Mouse (Mus musculus): ENCODE measurements around the gene Abhd16a. TPM values are rescaled to one million over a fixed set of nuclear protein-coding genes. Genes with fewer than 3 reads are reported as not detected.
A peak's percentile ranks its signal among the peaks of the same experiment; 100 is the strongest.

Gene Abhd16a
- polyA plus RNA-seq, 1 experiment: 31.8 TPM

- Histone ChIP-seq H3K27ac (ENCODE audit: insufficient read depth, low read length) (peak overlapping the region; percentile 80), H3K4me3 (ENCODE audit: insufficient read depth, low read length) (peak overlapping the region; percentile 59), H3K4me1 (ENCODE audit: control insufficient read depth, insufficient read depth, low read length) (no peaks in the 10 kb centered on the region)
- TF ChIP-seq POLR2A (IDR thresholded peaks at IDR 0.05; ENCODE audit: low read depth, low read length): no peak; the same call in 1 of the 2 replicates
- TF ChIP-seq CTCF (IDR thresholded peaks at IDR 0.05; ENCODE audit: borderline replicate concordance, insufficient read depth, low read length): no peak
Observed at GRCm38 (mm10) chr17:35135591-35136320, 46.7 kb downstream of the Abhd16a start.

GRCm38 (mm10) chr17:35139269-35139668 lies 50.2 kb downstream of the Abhd16a start:
- H3K4me3 ChIP-seq (ENCODE audit: insufficient read depth, low read length): no peak overlapping the region
- TF ChIP-seq CTCF (IDR thresholded peaks at IDR 0.05; ENCODE audit: borderline replicate concordance, insufficient read depth, low read length) (no peak), POLR2A (IDR thresholded peaks at IDR 0.05; ENCODE audit: low read depth, low read length) (no peak)
- H3K27ac ChIP-seq (ENCODE audit: insufficient read depth, low read length): no peak overlapping the region
- H3K4me1 ChIP-seq (ENCODE audit: control insufficient read depth, insufficient read depth, low read length): no peaks in the 10 kb centered on the region

GRCm38 (mm10) chr17:35140490-35140996 lies 51.5 kb downstream of the Abhd16a start:
- Histone ChIP-seq H3K4me1 (ENCODE audit: control insufficient read depth, insufficient read depth, low read length) (no peaks in the 10 kb centered on the region), H3K4me3 (ENCODE audit: insufficient read depth, low read length) (no peak overlapping the region), H3K27ac (ENCODE audit: insufficient read depth, low read length) (no peak overlapping the region)
- TF ChIP-seq POLR2A (IDR thresholded peaks at IDR 0.05; ENCODE audit: low read depth, low read length): no peak
- no peak for TF ChIP-seq CTCF (IDR thresholded peaks at IDR 0.05; ENCODE audit: borderline replicate concordance, insufficient read depth, low read length)

GRCm38 (mm10) chr17:35141971-35142370 lies 52.9 kb downstream of the Abhd16a start:
- no peak for TF ChIP-seq CTCF (IDR thresholded peaks at IDR 0.05; ENCODE audit: borderline replicate concordance, insufficient read depth, low read length)
- no peak for TF ChIP-seq POLR2A (IDR thresholded peaks at IDR 0.05; ENCODE audit: low read depth, low read length)

GRCm38 (mm10) chr17:35146139-35146538 lies 57.1 kb downstream of the Abhd16a start:
- no peak overlapping the region for H3K4me3 ChIP-seq (ENCODE audit: insufficient read depth, low read length)
- H3K27ac ChIP-seq (ENCODE audit: insufficient read depth, low read length): no peak overlapping the region
- TF ChIP-seq CTCF (IDR thresholded peaks at IDR 0.05; ENCODE audit: borderline replicate concordance, insufficient read depth, low read length) (no peak), POLR2A (IDR thresholded peaks at IDR 0.05; ENCODE audit: low read depth, low read length) (no peak)
- H3K4me1 ChIP-seq (ENCODE audit: control insufficient read depth, insufficient read depth, low read length): no peaks in the 10 kb centered on the region

More at GRCm38 (mm10) chr17:35141971-35142370, 52.9 kb downstream of the Abhd16a start:
- H3K27ac ChIP-seq (ENCODE audit: insufficient read depth, low read length): no peak overlapping the region
- no peak overlapping the region for H3K4me3 ChIP-seq (ENCODE audit: insufficient read depth, low read length)
- no peaks in the 10 kb centered on the region for H3K4me1 ChIP-seq (ENCODE audit: control insufficient read depth, insufficient read depth, low read length)

- TF ChIP-seq POLR2A (IDR thresholded peaks at IDR 0.05; ENCODE audit: low read depth, low read length) (no peak), CTCF (IDR thresholded peaks at IDR 0.05; ENCODE audit: borderline replicate concordance, insufficient read depth, low read length) (no peak)
- H3K27ac ChIP-seq (ENCODE audit: insufficient read depth, low read length): no peak overlapping the region
- H3K4me3 ChIP-seq (ENCODE audit: insufficient read depth, low read length): no peak overlapping the region
- no peaks in the 10 kb centered on the region for H3K4me1 ChIP-seq (ENCODE audit: control insufficient read depth, insufficient read depth, low read length)
Observed at GRCm38 (mm10) chr17:35147348-35147747, 58.3 kb downstream of the Abhd16a start.

- no peak overlapping the region for H3K4me3 ChIP-seq (ENCODE audit: insufficient read depth, low read length)
- H3K4me1 ChIP-seq (ENCODE audit: control insufficient read depth, insufficient read depth, low read length): no peaks in the 10 kb centered on the region
- no peak overlapping the region for H3K27ac ChIP-seq (ENCODE audit: insufficient read depth, low read length)
- no peak for TF ChIP-seq POLR2A (IDR thresholded peaks at IDR 0.05; ENCODE audit: low read depth, low read length)
- no peak for TF ChIP-seq CTCF (IDR thresholded peaks at IDR 0.05; ENCODE audit: borderline replicate concordance, insufficient read depth, low read length)
Observed at GRCm38 (mm10) chr17:35147922-35148639, 59.0 kb downstream of the Abhd16a start.

GRCm38 (mm10) chr17:35152121-35152520 lies 63.1 kb downstream of the Abhd16a start:
- Histone ChIP-seq H3K27ac (ENCODE audit: insufficient read depth, low read length) (no peak overlapping the region), H3K4me3 (ENCODE audit: insufficient read depth, low read length) (no peak overlapping the region), H3K4me1 (ENCODE audit: control insufficient read depth, insufficient read depth, low read length) (no peaks in the 10 kb centered on the region; the same call in 1 of the 2 replicates)
- TF ChIP-seq POLR2A (IDR thresholded peaks at IDR 0.05; ENCODE audit: low read depth, low read length) (no peak), CTCF (IDR thresholded peaks at IDR 0.05; ENCODE audit: borderline replicate concordance, insufficient read depth, low read length) (no peak)

Other genes starting within 250 kb of the Abhd16a start
- 25.6 and 27.7 TPM in 2 replicates for gene Skiv2l, start 239.1 kb upstream of the Abhd16a start, polyA plus RNA-seq (2011; ENCODE audit: insufficient read length, low read depth, missing spikeins)
- 31.5 and 34.7 TPM in 2 replicates for gene Nelfe, start 238.9 kb upstream of the Abhd16a start, polyA plus RNA-seq (2011; ENCODE audit: insufficient read length, low read depth, missing spikeins)
- 0.26 TPM in 1 of 2 replicates, not detected in the other for gene Cfb, start 226.7 kb upstream of the Abhd16a start, polyA plus RNA-seq (2011; ENCODE audit: insufficient read length, low read depth, missing spikeins)
- gene Zbtb12, start 209.8 kb upstream of the Abhd16a start, polyA plus RNA-seq (2011; ENCODE audit: insufficient read length, low read depth, missing spikeins): 12.3 and 16.2 TPM in 2 replicates
- 0.58 TPM in 1 of 2 replicates, not detected in the other for gene Gm20547, start 207.2 kb upstream of the Abhd16a start, polyA plus RNA-seq (2011; ENCODE audit: insufficient read length, low read depth, missing spikeins)
- 3.0 and 6.6 TPM in 2 replicates for gene C2, start 191.0 kb upstream of the Abhd16a start, polyA plus RNA-seq (2011; ENCODE audit: insufficient read length, low read depth, missing spikeins)
- 84.7 and 94.2 TPM in 2 replicates for gene Ehmt2, start 190.8 kb upstream of the Abhd16a start, polyA plus RNA-seq (2011; ENCODE audit: insufficient read length, low read depth, missing spikeins)
- not detected in 2 replicates for gene Slc44a4, start 174.8 kb upstream of the Abhd16a start, polyA plus RNA-seq (2011; ENCODE audit: insufficient read length, low read depth, missing spikeins)
- 10.0 and 11.3 TPM in 2 replicates for gene Neu1, start 158.0 kb upstream of the Abhd16a start, polyA plus RNA-seq (2011; ENCODE audit: insufficient read length, low read depth, missing spikeins)
- 20.9 and 36.6 TPM in 2 replicates for gene Hspa1b, start 130.0 kb upstream of the Abhd16a start, polyA plus RNA-seq (2011; ENCODE audit: insufficient read length, low read depth, missing spikeins)
- not detected in 2 replicates for gene Gm20481, start 119.4 kb upstream of the Abhd16a start, polyA plus RNA-seq (2011; ENCODE audit: insufficient read length, low read depth, missing spikeins)
- gene Hspa1a, start 117.1 kb upstream of the Abhd16a start, polyA plus RNA-seq (2011; ENCODE audit: insufficient read length, low read depth, missing spikeins): 6.0 and 6.5 TPM in 2 replicates
- not detected in 2 replicates for gene Hspa1l, start 116.6 kb upstream of the Abhd16a start, polyA plus RNA-seq (2011; ENCODE audit: insufficient read length, low read depth, missing spikeins)
- 74.8 and 93.3 TPM in 2 replicates for gene Lsm2, start 107.4 kb upstream of the Abhd16a start, polyA plus RNA-seq (2011; ENCODE audit: insufficient read length, low read depth, missing spikeins)
- gene Vars, start 88.3 kb upstream of the Abhd16a start, polyA plus RNA-seq (2011; ENCODE audit: insufficient read length, low read depth, missing spikeins): 81.3 and 85.7 TPM in 2 replicates
- gene Vwa7, start 72.7 kb upstream of the Abhd16a start, polyA plus RNA-seq (2011; ENCODE audit: insufficient read length, low read depth, missing spikeins): 0.12 and 0.26 TPM in 2 replicates
- gene Sapcd1, start 61.2 kb upstream of the Abhd16a start, polyA plus RNA-seq (2011; ENCODE audit: insufficient read length, low read depth, missing spikeins): not detected in 2 replicates
- gene Msh5, start 42.5 kb upstream of the Abhd16a start, polyA plus RNA-seq (2011; ENCODE audit: insufficient read length, low read depth, missing spikeins): 1.2 and 2.8 TPM in 2 replicates
- 266 and 360 TPM in 2 replicates for gene Clic1, start 39.3 kb upstream of the Abhd16a start, polyA plus RNA-seq (2011; ENCODE audit: insufficient read length, low read depth, missing spikeins)
- gene Ddah2, start 30.2 kb upstream of the Abhd16a start, polyA plus RNA-seq (2011; ENCODE audit: insufficient read length, low read depth, missing spikeins): 46.4 and 52.8 TPM in 2 replicates
- gene Ly6g6c, start 23.9 kb upstream of the Abhd16a start, polyA plus RNA-seq (2011; ENCODE audit: insufficient read length, low read depth, missing spikeins): not detected in 2 replicates
- gene Mpig6b, start 23.1 kb upstream of the Abhd16a start, polyA plus RNA-seq (2011; ENCODE audit: insufficient read length, low read depth, missing spikeins): 0.22 TPM in 1 of 2 replicates, not detected in the other
- not detected in 2 replicates for gene Ly6g6e, start 12.4 kb upstream of the Abhd16a start, polyA plus RNA-seq (2011; ENCODE audit: insufficient read length, low read depth, missing spikeins)
- not detected in 2 replicates for gene Ly6g6d, start 11.2 kb upstream of the Abhd16a start, polyA plus RNA-seq (2011; ENCODE audit: insufficient read length, low read depth, missing spikeins)
- gene Ly6g6f, start 3.7 kb upstream of the Abhd16a start, polyA plus RNA-seq (2011; ENCODE audit: insufficient read length, low read depth, missing spikeins): not detected in 2 replicates
- not detected in 2 replicates for gene Ly6g5c, start 19.0 kb downstream of the Abhd16a start, polyA plus RNA-seq (2011; ENCODE audit: insufficient read length, low read depth, missing spikeins)
- gene Ly6g5b, start 26.2 kb downstream of the Abhd16a start, polyA plus RNA-seq (2011; ENCODE audit: insufficient read length, low read depth, missing spikeins): 0.74 TPM in 1 of 2 replicates, not detected in the other
- gene Gpank1, start 32.2 kb downstream of the Abhd16a start, polyA plus RNA-seq (2011; ENCODE audit: insufficient read length, low read depth, missing spikeins): 8.9 and 10.2 TPM in 2 replicates
- gene Csnk2b, start 32.8 kb downstream of the Abhd16a start, polyA plus RNA-seq (2011; ENCODE audit: insufficient read length, low read depth, missing spikeins): 164 and 169 TPM in 2 replicates
- gene D17H6S53E, start 37.1 kb downstream of the Abhd16a start, polyA plus RNA-seq (2011; ENCODE audit: insufficient read length, low read depth, missing spikeins): 16.1 and 18.4 TPM in 2 replicates
- gene Apom, start 42.8 kb downstream of the Abhd16a start, polyA plus RNA-seq (2011; ENCODE audit: insufficient read length, low read depth, missing spikeins): 0.48 TPM in 1 of 2 replicates, not detected in the other
- gene Bag6, start 45.9 kb downstream of the Abhd16a start, polyA plus RNA-seq (2011; ENCODE audit: insufficient read length, low read depth, missing spikeins): 193 and 196 TPM in 2 replicates
- 174 and 183 TPM in 2 replicates for gene Prrc2a, start 75.6 kb downstream of the Abhd16a start, polyA plus RNA-seq (2011; ENCODE audit: insufficient read length, low read depth, missing spikeins)
- not detected in 2 replicates for gene Aif1, start 86.8 kb downstream of the Abhd16a start, polyA plus RNA-seq (2011; ENCODE audit: insufficient read length, low read depth, missing spikeins)
- 2.5 and 3.5 TPM in 2 replicates for gene Lst1, start 99.2 kb downstream of the Abhd16a start, polyA plus RNA-seq (2011; ENCODE audit: insufficient read length, low read depth, missing spikeins)
- not detected in 2 replicates for gene Ltb, start 105.2 kb downstream of the Abhd16a start, polyA plus RNA-seq (2011; ENCODE audit: insufficient read length, low read depth, missing spikeins)
- gene Tnf, start 112.7 kb downstream of the Abhd16a start, polyA plus RNA-seq (2011; ENCODE audit: insufficient read length, low read depth, missing spikeins): 0.35 TPM in 1 of 2 replicates, not detected in the other
- gene Lta, start 116.1 kb downstream of the Abhd16a start, polyA plus RNA-seq (2011; ENCODE audit: insufficient read length, low read depth, missing spikeins): not detected in 2 replicates
- gene Gm16181, start 131.6 kb downstream of the Abhd16a start, polyA plus RNA-seq (2011; ENCODE audit: insufficient read length, low read depth, missing spikeins): not detected in 2 replicates
- 2.0 and 3.7 TPM in 2 replicates for gene Atp6v1g2, start 144.4 kb downstream of the Abhd16a start, polyA plus RNA-seq (2011; ENCODE audit: insufficient read length, low read depth, missing spikeins)
- 7.9 and 10.1 TPM in 2 replicates for gene Nfkbil1, start 146.5 kb downstream of the Abhd16a start, polyA plus RNA-seq (2011; ENCODE audit: insufficient read length, low read depth, missing spikeins)
- gene Ddx39b, start 152.5 kb downstream of the Abhd16a start, polyA plus RNA-seq (2011; ENCODE audit: insufficient read length, low read depth, missing spikeins): 182 and 227 TPM in 2 replicates
- 98.1 and 108 TPM in 2 replicates for gene H2-D1, start 173.5 kb downstream of the Abhd16a start, polyA plus RNA-seq (2011; ENCODE audit: insufficient read length, low read depth, missing spikeins)
- not detected in 2 replicates for gene H2-Q1, start 231.1 kb downstream of the Abhd16a start, polyA plus RNA-seq (2011; ENCODE audit: insufficient read length, low read depth, missing spikeins)

Data from embryonic fibroblast, embryonic 13.5 days (primary cell).